Mouse (Mus musculus) liver, postnatal 0 days (tissue): ENCODE data around the gene Casd1.

Experiments
- CTCF ChIP-seq: sonication (generic); IDR thresholded peaks from 2 replicates; pipeline ENCODE4 v1.5.1; 2016; ENCODE audit warnings: antibody characterized with exemption, low read depth
- EP300 ChIP-seq: IDR thresholded peaks from 2 replicates; pipeline ENCODE4 v1.6.1; 2016; ENCODE audit warnings: antibody characterized with exemption, low read depth, mild to moderate bottlenecking

DNA sequence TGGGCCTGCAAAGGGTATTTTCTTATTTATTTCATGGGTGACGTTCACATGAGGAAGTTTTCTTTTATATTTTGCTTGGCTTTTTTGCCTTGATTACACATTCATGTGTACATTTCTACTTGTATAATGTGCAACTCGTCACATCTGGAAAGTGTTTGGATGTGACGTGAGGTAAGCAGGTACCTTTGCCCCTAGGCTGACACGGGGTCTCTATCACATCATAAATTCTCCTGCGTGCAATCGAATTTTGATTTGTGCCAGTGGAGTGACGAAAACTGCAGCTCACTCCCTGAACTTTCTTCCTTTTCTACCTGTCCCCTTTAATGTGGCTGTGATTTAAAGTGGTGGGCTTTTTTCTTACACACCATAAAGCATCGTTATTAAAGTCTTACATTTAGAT, 43.6 kb upstream of the Casd1 start:
- no peak for TF ChIP-seq CTCF
- TF ChIP-seq EP300 = no peak
